Mouse (Mus musculus) left cerebral cortex, postnatal 36 days (tissue): ENCODE results near the gene Prkaa1. TPM values are rescaled to one million over a fixed set of nuclear protein-coding genes. Genes with fewer than 3 reads are reported as not detected.

Source experiments
- DNase-seq, 2 experiments: peaks; one replicate each; pipeline ENCODE4 v3.0.0; 2021 to 2022; ENCODE audit warnings: low spot score in 2 of 2, mixed read lengths in 1 of 2
- intact Hi-C: fragments of 180-260 bp; cut with DNase I; formaldehyde crosslinking; loops from one replicate; pipeline ENCODE4 v1.15.1; 2025
- total RNA-seq, 2 experiments: library from RNA; stranded (reverse); gene quantifications; 2 replicates each; pipeline ENCODE4 v1.2.3; 2021

Prkaa1 gene
- total RNA-seq = 10 to 100 TPM; 18.9 to 20.5 TPM

DNA sequence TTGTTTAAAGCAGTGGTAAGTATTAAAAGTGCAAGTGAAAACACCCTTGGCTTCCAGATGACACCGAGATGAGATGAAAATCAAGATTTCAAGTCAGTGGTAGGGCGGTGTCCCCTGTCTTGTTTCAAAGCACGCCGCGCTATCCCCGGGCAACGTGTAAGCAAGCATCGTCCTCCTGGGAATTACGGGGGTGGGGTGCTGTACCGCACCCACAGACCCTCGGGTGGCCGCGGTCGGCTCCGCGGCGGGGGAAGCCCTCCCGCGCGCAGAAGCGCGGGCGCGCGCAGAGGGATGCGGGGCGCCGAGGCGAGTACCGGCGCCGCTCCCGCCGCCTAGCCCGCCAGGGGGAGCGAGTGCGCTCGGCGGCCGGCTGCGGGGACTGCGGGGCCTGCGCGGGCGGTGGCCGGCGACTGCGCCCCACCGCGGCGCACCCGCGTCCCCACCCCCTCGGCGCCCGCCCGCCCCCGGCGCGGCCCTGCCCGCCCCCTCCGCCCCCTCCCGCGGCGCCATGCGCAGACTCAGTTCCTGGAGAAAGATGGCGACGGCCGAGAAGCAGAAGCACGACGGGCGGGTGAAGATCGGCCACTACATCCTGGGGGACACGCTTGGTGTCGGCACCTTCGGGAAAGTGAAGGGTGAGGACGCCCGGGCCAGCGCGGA lies at the start of gene Prkaa1:
Gene Prkaa1 (plus strand): TSS at position 501 of the 660 bp plus-strand sequence.
- intact Hi-C loops = loop anchor here (2.0 to 5.0 kb wide), 4 partner anchors 27 to 1564 kb away; partner anchors contain the start of genes Ghr, Rictor, Rpl37 and Ttc33

DNA sequence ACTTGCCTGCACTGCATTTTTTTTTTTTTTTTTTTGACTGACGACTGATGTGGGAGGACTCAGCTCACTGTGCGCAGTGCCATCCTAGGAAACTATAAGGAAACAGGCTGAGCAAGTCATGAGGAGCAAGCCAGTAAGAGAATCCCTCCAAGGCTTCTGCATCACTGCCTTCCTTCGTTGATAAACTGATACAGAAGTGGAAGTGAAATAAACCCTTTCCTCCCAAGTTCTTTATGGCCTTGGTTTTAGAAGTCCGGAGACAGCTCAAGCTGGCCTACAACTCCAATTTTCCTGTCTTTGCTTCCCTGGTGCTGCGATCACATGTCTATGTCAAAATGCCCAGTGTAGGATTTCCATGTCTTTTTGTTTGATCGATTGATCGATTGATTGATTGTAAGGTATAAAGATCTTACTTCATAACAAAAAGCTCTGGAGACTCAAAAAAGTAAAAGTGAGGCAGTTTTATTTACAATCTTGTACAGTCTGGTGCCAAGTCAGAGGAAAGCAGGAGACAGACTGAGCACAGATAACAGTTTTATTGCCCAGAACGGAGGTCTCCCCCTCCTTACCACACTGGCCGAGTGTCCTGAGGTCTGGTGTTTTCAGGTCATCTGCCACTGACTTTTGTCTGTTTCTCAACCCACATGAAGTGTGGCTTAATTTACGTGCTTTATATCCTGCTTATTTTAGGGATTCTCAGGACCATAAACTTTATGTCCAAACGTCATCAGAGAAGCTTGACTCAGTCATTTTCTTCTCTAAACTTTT lies 47.9 kb upstream of the Prkaa1 start:
- no peak for DNase-seq
- intact Hi-C loops = no loop called here

More for the DNA sequence above, at the start of gene Prkaa1:
- peak; percentile 75 to 78 for DNase-seq

DNA sequence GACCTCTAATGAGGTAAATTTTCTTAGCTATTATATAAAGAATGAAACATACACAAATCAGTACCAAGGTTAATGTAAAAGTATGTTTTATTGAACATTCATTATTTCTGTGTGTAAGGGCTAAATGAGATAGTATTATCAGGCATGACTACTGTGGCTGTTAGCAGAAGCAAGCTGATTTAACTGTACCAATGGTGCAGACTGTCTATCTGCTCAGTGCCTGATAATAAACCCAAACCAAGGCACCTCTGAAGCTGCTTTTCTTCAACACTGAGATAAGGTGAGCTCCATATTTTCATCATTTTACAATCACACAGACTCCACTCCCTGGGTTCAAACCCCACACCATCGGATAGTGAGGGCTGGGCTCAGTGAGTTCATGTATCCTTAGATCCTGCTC lies 46.3 kb upstream of the Prkaa1 start:
- intact Hi-C loops = no loop called here
- no peak for DNase-seq

DNA sequence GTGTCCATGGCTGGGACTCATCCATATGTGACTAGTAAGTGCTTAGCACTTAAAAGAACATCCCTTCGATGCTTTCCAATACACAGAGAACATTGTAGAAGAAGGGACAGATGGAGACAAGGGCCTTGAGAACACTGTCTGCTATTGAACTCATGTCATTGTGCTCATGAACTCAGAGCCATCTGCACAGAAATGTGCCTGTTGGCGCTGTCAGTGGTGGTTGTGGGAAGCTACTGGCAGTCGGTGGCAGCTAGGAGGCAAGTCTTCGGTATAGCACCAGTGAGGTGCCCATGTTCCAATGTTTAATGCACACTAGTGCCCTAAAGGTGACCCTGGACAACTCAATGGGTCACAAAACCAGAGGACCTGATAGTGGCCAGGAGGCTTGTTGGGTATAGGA lies 41.3 kb upstream of the Prkaa1 start:
- DNase-seq = no peak
- intact Hi-C loops = no loop called here

DNA sequence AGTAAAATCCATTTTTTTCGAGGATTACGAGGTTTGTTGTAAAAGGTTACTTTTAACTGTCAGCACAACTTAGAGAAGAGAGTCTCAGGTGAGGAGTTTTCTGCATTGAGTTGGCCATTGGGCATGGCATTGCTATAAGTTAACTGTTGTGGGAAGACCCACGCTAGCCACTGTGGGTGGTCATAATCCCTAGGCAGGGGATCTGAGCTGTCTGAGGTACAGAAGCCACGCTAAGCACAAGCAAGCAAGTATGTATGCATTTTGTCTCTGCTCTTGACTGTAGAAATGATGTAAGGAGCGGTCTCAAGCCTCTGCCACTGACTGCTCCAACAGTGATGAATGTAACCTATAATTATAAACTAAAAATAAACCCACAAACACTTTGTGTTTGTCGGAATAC lies 37.8 kb upstream of the Prkaa1 start:
- intact Hi-C loops = loop anchor here (2.0 kb wide), 1 partner anchor 1049 kb away; no protein-coding TSS in a partner anchor

DNA sequence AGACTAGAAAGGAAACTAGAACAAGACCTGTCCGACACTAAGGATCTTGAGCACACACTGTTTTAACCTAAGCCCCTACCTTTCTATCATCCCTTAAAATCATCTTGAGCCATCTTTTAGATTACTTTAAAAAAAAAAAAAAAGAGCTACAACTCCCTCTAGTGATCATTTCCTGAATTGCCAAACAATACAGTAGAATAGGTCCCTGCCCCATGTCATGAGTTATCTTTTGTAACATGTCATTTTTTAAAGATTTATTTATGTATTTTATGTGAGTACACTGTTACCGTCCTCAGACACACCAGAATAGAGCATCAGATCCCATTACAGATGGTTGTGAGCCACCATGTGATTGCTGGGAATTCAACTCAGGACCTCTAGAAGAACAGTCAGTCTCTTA lies 37.4 kb upstream of the Prkaa1 start:
- DNase-seq = no peak
- intact Hi-C loops = loop anchor here (2.0 kb wide), 1 partner anchor 1049 kb away; no protein-coding TSS in a partner anchor

More for the DNA sequence above, 37.8 kb upstream of the Prkaa1 start:
- no peak for DNase-seq

DNA sequence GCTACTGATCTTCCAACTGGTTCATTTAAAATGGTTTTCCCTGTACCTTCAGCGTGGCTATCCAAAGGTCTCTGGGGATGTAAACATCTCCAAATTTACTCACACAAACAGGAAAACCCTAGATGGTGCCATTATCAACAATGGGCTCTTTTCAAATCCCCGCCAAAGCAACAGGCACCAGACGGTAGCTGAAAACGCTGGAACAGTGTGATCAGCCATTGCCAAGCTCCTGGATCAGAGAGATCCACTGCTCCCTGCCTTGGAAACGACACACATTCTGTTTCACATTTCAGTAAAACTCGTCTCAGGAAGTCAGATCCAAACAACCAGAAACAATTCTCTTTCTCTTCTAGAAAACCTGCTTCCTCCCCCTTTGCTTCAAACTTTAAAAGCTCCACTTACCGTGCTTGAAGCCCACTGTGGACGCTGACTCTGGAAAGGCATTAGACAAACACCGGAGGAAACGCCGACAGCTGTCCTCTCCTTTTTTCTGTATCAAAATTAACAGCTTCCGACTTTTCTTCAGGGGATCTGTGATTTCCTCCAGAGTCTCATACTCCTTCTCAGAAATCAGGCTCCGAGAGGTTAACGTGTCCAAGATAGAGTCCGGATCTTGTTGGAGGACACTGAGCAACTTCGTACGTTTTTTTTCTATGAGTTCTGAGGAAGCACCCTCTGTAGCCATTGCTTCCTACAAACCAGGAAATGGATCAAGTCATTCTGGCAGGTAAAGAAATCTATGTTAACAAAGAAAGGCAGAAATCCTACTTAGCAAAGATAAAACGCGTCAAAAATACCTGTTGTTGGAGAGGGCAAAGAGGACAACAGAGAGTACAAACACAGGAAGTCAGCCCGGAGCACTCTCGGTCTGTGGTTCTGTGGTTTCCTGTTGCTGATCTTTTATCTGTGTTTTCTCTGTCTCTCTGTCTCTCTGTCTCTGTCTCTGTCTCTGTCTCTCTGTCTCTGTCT lies 35.7 kb upstream of the Prkaa1 start, which contains the start of gene Card6:
Gene Card6 (minus strand): TSS at position 854 of the 969 bp plus-strand sequence.
- no peak for DNase-seq
- intact Hi-C loops = loop anchor here (2.0 kb wide), 1 partner anchor 1051 kb away; no protein-coding TSS in a partner anchor

DNA sequence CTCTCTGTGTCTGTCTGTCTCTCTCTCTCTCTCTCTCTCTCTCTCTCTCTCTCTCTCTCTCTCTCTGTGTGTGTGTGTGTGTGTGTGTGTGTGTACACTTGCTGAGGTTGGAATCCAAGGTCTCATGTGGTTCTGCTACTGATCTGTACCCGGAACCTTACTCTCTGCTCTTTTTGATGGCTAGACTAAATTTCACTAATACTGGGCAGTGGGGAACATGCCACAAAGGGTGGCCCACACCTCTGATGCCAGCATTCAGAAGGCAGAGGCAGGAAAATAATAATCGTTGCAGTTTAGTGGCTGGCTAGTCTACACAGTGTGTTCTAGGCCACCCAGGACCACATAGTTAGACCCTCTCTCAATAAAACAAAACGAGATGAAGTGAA lies 35.0 kb upstream of the Prkaa1 start:
- DNase-seq = no peak
- intact Hi-C loops = no loop called here

DNA sequence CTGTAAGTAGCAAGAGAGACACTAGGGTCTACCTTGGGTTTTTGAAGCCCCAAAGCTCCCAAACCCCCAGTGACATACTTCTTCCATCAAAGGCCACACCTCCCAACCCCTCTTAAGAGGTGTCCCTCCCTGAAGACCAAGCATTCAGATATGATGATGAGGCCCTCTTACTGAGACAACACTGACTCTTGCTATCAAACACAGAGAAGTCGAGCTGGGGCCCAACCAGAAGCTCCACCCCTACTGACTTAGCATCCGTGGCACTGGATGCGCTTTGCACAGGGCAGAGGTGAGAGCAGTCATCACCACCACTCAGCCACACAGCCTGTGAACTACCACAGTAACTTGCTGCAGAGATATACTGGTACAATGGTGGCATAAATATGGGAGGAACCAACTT lies 31.0 kb upstream of the Prkaa1 start:
- no peak for DNase-seq
- intact Hi-C loops = no loop called here

DNA sequence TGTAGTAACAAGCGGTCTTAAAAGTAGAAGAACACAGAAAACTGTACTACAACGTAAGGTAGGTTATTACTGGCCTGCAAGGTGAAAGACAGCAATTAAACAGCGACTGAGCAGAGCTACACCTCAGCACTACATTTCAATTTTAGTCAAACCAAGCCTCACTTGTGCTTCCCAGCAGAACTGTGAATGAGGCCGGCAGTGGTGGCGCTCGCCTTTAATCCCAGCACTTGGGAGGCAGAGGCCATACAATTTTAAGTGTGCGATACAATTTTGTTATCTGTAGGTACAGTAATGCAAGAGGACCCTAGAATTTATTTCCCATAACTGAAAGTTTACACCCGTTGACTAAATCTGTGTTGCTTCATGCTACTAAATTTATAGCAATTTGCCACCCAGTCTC lies 28.5 kb upstream of the Prkaa1 start:
- intact Hi-C loops = loop anchor here (5.0 kb wide), 1 partner anchor 72 kb away; the partner anchor contains the start of gene Ttc33
- no peak for DNase-seq

DNA sequence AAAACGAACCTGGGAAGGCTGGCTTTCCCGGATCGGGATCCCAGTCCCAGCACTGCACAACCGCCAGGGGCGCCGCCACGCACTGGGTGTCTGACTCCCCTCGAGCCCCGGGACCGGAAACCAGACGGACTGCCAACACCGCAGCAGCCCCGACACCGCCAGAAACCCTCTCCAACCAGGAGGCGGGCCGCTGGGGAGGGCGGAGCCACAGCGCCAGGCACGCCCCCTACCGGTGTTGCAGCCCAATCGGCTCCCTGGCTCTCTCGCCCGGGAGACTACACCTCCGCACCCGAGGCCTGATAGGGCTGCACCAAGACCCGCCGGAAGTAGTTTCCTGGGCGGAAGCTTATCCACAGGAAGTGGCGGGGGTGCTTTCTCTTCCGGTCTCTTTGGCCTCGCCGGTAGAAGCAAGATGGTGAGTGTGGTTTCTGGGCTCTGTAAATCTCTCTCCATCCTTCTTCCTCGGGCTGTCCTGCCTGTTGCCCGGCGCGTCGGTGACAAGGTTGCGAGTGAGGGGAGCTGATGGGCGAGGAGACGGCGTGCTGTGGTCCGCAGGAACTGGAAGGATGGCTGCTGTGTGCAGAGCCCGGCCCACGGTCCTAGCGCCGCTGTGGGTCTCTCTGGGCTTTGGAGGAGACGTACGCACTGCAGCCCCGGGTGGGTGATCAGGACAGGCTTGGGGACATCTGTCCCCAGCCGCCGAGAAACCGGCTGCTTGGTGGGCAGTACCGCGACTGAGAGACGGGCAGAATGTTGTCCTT lies 27.2 kb upstream of the Prkaa1 start, which contains the start of gene Rpl37:
Gene Rpl37 (plus strand): TSS at position 376 of the 761 bp plus-strand sequence.
- DNase-seq = peak; percentile 98 to 99
- intact Hi-C loops = loop anchor here (2.0 to 5.0 kb wide), 2 partner anchors 26 to 71 kb away; partner anchors contain the start of genes Prkaa1 and Ttc33

DNA sequence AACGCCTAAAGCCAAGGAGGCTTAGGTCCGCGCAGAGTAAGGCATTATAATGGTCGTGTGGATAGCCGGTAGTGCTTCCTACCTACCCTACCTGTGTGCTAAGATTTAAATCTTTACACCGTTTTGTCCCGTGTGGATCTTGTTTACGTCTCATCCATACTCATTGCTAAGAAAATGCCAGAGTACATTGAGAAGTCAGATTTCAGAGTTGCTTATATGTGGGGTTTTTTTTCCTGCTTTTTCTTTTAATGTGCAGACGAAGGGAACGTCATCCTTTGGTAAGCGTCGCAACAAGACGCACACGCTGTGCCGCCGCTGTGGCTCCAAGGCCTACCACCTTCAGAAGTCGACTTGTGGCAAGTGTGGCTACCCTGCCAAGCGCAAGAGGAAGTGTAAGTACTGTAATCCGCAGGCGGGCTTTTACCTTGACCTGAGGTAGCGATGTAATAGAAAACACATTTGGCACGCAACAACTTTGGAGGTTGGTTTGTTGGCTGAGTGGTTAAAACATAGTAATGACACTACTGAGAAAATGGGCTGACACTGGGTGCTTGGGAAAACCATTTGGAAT lies 26.5 kb upstream of the Prkaa1 start:
- DNase-seq = no peak
- intact Hi-C loops = loop anchor here (2.0 to 5.0 kb wide), 2 partner anchors 26 to 70 kb away; partner anchors contain the start of genes Prkaa1 and Ttc33

DNA sequence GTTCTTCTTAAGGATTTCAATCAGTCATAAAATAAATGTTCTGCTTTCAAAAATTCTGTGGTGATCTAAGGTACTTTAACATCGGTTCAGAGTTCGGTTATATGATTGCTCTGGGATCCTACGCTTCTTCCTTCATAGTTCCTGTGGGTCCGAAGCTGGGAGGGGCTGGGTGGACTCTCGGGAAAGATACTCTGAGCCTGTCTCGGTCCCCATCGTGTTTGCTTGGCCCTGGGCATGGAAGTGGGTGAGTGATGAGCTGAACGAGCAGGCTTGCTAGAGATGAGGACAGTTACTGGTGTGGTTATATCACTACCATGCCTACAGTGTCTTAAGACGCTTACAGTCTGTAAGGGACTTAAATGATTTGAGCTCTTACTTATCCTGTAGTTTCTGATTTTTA lies 25.0 kb upstream of the Prkaa1 start:
- DNase-seq = no peak
- intact Hi-C loops = loop anchor here (5.0 kb wide), 1 partner anchor 69 kb away; the partner anchor contains the start of gene Ttc33

DNA sequence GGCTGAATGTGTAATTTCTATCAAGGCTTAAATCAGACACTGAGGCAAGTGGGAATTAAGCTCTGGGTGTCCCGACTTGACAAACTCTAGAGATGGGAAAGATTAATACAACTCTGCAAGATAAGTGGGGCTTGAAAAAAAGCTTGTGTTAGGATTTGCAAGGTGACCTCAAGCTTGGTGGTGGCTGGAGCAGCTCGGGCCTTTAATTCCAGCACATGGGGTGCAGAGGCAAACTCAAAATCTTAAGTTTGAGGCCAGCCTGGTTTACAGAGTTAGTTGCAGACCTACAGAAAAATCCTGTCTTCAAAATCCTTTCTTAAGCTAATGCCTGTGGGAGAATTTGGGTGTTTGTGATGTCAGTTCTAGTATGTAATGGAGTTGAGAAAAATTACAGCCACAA lies 24.5 kb upstream of the Prkaa1 start:
- DNase-seq = no peak
- intact Hi-C loops = loop anchor here (5.0 kb wide), 1 partner anchor 68 kb away; the partner anchor contains the start of gene Ttc33

DNA sequence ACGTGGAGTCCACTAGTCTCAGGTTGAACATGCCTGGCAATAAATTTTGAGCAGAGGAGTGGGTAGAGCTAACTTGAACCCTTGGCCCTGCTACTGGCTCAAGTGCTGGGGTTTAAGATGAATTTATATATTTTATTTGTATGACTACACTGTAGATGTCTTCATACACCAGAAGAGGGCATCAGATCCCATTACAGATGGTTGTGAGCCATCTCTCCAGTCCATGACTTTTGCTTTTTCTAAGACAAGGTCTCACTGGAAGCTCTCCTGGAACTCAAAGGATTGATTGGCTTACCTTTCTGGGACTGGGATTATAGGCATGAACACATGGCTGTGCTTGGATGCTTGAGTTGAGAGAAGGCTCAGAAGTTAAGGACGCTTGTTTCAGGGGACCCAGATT lies 24.0 kb upstream of the Prkaa1 start:
- intact Hi-C loops = loop anchor here (5.0 kb wide), 1 partner anchor 68 kb away; the partner anchor contains the start of gene Ttc33
- no peak for DNase-seq

DNA sequence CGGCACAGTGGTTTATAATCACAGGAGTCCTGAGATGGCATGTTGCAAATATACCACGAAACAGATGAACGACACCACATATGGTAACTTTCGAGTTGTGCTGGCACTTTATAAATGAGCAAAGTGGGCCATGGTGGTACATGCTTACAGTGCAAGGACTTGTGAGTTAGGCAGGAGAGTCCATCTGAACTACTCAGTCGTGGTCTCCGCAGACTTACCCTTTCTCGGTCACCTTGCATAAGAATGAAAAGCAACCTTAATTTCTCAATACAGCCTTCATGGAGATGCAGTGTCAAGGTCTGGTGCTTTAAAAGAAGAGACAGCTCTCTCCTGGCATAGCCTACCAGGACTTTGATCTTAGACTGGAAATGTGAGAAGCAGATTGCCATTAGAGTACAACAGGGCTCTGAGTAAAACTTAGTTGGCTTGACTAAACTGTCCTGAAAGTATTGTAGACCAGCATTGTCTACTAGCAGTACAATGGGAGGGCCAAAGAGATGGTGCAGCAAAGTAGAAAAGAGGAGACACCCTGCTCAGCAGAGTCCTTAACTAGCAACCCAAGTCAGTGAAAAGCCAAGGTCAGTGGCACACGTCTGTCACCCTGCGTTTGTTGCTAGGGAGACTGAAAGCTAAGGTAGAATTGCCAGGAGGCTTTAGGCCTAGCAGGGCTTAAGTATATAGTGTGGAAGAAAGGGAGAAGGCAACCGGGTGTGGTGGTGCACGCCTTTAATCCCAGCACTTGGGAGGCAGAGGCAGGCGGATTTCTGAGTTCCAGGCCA lies 21.9 kb upstream of the Prkaa1 start:
- intact Hi-C loops = no loop called here
- DNase-seq = no peak

DNA sequence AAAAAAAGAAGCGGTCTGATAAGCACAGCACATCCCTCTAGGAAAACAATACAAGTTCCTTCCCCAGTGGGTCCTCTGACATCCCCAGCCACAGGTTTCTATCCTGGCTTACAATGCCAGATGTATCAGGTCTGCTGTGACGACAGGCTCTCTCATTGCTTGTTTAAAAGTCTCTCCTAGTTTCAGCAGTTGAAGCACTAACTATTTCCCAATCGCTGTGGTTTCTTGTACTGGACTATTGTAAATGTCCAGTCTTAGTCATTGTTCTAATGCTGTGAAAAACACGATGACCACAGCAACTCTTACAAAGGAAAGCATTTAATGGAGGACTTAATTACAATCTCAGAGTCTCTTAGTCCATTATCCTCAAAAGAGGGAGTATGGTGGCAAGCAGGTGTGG lies 17.2 kb upstream of the Prkaa1 start:
- intact Hi-C loops = no loop called here
- no peak for DNase-seq
